Mouse (Mus musculus) kidney, adult 2 months (tissue): Measurements from ENCODE around the gene Acmsd.

Source experiments
- CTCF ChIP-seq: fragments of 200-500 bp; conservative IDR thresholded peaks from 2 replicates; pipeline ENCODE4 v1.5.1; 2011; ENCODE audit warnings: low read depth, mild to moderate bottlenecking, control low read depth, low read length, moderate library complexity, mixed read lengths; ENCODE audit not compliant: insufficient read depth, insufficient read length
- POLR2A ChIP-seq: fragments of 200-500 bp; IDR thresholded peaks from one replicate; pipeline ENCODE4 v1.6.1; 2011; ENCODE audit warnings: low read depth, low read length, control low read depth

GRCm38 (mm10) chr1:127732841-127733240 lies 3.6 kb downstream of the Acmsd start:
- TF ChIP-seq POLR2A (no peak), CTCF (no peak)
